Mouse (Mus musculus): ENCODE data around the gene Parp4. TPM values are rescaled to one million over a fixed set of nuclear protein-coding genes. Genes with fewer than 3 reads are reported as not detected.

Parp4 gene
- polyA plus RNA-seq, 1 experiment: 10.1 TPM

DNA sequence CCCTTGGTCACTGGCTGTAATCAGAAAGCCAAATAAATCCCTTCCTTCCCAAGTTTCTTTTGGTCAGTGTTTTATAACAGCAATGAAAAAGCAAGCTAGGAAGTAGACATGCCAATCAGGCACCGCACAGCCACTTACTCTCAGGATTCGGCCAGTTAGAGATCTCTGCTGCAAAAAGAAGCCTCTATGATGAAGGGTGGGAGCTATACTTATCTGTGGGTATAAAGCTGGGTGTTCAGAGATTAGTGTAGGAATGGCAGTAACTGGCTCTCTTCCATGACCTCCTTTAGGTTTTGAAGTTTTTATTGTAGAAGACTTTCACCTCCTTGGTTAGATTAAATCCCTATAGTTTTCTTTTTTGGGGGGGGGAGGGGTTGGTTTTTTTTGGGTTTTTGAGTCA lies 55.7 kb downstream of the Parp4 start:
- H3K27me3 ChIP-seq (ENCODE audit: control insufficient read depth, insufficient read depth, insufficient read length): no peaks in the 10 kb centered on the region
- no peaks in the 10 kb centered on the region for H3K79me2 ChIP-seq (ENCODE audit: control insufficient read depth, insufficient read depth)
- peaks cover 49% of the 10 kb centered on the region for H3K36me3 ChIP-seq (ENCODE audit: control insufficient read depth, insufficient read depth)
- TF ChIP-seq SRF (IDR thresholded peaks at IDR 0.05; ENCODE audit: control insufficient read depth, insufficient read length, low read depth) (no peak), REST (IDR thresholded peaks at IDR 0.05; ENCODE audit: insufficient read depth, insufficient read length) (no peak), USF1 (IDR thresholded peaks at IDR 0.05; ENCODE audit: low read depth) (no peak), TCF12 (IDR thresholded peaks at IDR 0.05; ENCODE audit: insufficient read depth, poor library complexity, severe bottlenecking) (no peak)
- H3ac ChIP-seq (ENCODE audit: control insufficient read depth, insufficient read length): no peak overlapping the region
- no peak overlapping the region for H3K4me2 ChIP-seq (ENCODE audit: low read depth)
- no peak overlapping the region for H3K4me3 ChIP-seq

DNA sequence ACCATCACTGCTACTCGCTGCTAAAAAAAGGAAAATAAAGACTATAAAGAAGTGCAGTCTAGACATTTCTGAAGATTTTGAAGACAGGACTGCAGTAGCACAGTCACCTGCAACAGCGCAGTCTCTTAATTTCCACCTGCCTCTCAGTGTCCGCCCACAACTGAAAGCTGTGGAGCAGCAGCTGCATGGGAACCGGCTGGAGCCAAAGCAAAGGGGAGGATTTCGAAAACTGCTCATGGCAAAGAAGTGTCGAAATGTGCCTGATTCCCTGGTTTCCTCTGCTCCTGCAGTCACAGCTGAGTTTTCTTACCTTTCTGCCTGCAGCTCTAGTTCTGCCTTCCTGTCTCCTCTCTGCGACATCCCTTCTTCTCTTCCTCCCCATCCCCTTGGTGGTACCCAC lies 71.8 kb downstream of the Parp4 start:
- TF ChIP-seq MAX (IDR thresholded peaks at IDR 0.05; ENCODE audit: low read depth) (no peak), E2F4 (IDR thresholded peaks at IDR 0.05; ENCODE audit: insufficient read depth) (no peak), SRF (IDR thresholded peaks at IDR 0.05; ENCODE audit: control insufficient read depth, insufficient read length, low read depth) (no peak), CEBPB (IDR thresholded peaks at IDR 0.05; ENCODE audit: insufficient read depth, poor library complexity, severe bottlenecking) (no peak), REST (IDR thresholded peaks at IDR 0.05; ENCODE audit: insufficient read depth, insufficient read length) (no peak), POLR2AphosphoS2 (IDR thresholded peaks at IDR 0.05; ENCODE audit: insufficient read length, low read depth) (no peak), TCF12 (IDR thresholded peaks at IDR 0.05; ENCODE audit: insufficient read depth, poor library complexity, severe bottlenecking) (no peak), TCF3 (IDR thresholded peaks at IDR 0.05; ENCODE audit: insufficient read length, low read depth) (no peak), MYOD1 (IDR thresholded peaks at IDR 0.05; ENCODE audit: control insufficient read depth in 1 of 3, insufficient read length in 2 of 3, low read depth in 2 of 3) (no peak), MYOG (IDR thresholded peaks at IDR 0.05; ENCODE audit: control insufficient read depth in 1 of 3, insufficient read depth in 1 of 3, insufficient read length in 2 of 3, low read depth in 2 of 3) (no peak), USF1 (IDR thresholded peaks at IDR 0.05; ENCODE audit: low read depth) (no peak), POLR2A (IDR thresholded peaks at IDR 0.05; ENCODE audit: insufficient read length, low read depth) (no peak)
- no peaks in the 10 kb centered on the region for H3K79me2 ChIP-seq (ENCODE audit: control insufficient read depth, insufficient read depth)
- H3K36me3 ChIP-seq (ENCODE audit: control insufficient read depth, insufficient read depth): peaks cover 17% of the 10 kb centered on the region
- no peak overlapping the region for H3K4me3 ChIP-seq
- H3K27me3 ChIP-seq (ENCODE audit: control insufficient read depth, insufficient read depth, insufficient read length): no peaks in the 10 kb centered on the region
- no peak overlapping the region for H3K4me2 ChIP-seq (ENCODE audit: low read depth)
- H3ac ChIP-seq (ENCODE audit: control insufficient read depth, insufficient read length): no peak overlapping the region

DNA sequence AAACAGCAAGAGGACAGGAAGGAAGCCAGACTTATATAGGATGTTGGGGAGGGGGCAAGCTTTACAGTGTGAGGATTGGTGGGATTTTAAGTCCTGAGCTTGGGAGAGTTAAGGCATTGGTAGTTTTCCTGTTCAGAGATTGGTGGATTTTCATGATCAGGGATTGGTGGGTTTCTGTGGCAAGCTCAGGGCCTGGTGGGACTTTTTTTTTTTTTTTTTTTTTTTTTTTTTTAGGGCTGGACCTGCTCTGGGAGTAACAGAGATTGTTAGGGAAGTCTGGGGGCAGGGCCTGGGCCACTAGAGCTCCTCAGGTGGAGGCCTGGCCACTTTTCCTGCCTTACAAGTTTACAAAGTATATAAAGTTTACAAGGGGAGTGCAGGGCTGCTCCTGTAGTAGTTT lies 74.0 kb downstream of the Parp4 start:
- H3K79me2 ChIP-seq (ENCODE audit: control insufficient read depth, insufficient read depth): no peaks in the 10 kb centered on the region
- H3K27me3 ChIP-seq (ENCODE audit: control insufficient read depth, insufficient read depth, insufficient read length): no peaks in the 10 kb centered on the region
- H3ac ChIP-seq (ENCODE audit: control insufficient read depth, insufficient read length): no peak overlapping the region
- H3K4me3 ChIP-seq: no peak overlapping the region
- H3K36me3 ChIP-seq (ENCODE audit: control insufficient read depth, insufficient read depth): peaks cover 34% of the 10 kb centered on the region
- TF ChIP-seq TCF3 (IDR thresholded peaks at IDR 0.05; ENCODE audit: insufficient read length, low read depth): no peak
- no peak for TF ChIP-seq TCF12 (IDR thresholded peaks at IDR 0.05; ENCODE audit: insufficient read depth, poor library complexity, severe bottlenecking)
- no peak for TF ChIP-seq MYOD1 (IDR thresholded peaks at IDR 0.05; ENCODE audit: control insufficient read depth in 1 of 3, insufficient read length in 2 of 3, low read depth in 2 of 3)
- TF ChIP-seq CEBPB (IDR thresholded peaks at IDR 0.05; ENCODE audit: insufficient read depth, poor library complexity, severe bottlenecking): no peak
- TF ChIP-seq REST (IDR thresholded peaks at IDR 0.05; ENCODE audit: insufficient read depth, insufficient read length): no peak
- TF ChIP-seq MAX (IDR thresholded peaks at IDR 0.05; ENCODE audit: low read depth): no peak
- TF ChIP-seq MYOG (IDR thresholded peaks at IDR 0.05; ENCODE audit: control insufficient read depth in 1 of 3, insufficient read depth in 1 of 3, insufficient read length in 2 of 3, low read depth in 2 of 3): no peak
- no peak for TF ChIP-seq SRF (IDR thresholded peaks at IDR 0.05; ENCODE audit: control insufficient read depth, insufficient read length, low read depth)
- H3K4me2 ChIP-seq (ENCODE audit: low read depth): no peak overlapping the region

DNA sequence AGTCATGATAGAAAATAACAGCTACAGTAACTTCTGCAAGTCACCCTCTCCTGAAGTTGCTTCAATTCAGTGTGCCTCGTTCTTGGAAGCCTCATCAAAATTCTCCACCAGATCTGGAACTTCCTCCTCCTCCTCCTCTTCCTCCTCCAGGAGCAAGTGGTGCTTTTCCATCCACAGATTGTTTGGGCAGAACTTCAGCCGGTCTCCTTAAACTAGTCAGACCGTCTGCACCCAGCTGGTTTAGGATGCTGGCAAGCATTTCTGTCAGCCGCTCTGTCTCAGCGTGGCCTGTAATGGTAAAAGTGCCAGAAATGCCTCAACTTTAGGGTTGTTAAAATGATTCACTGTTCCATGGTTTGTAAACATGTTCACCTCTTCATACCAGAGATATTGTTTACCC lies 90.2 kb downstream of the Parp4 start:
- no peak for TF ChIP-seq TCF3 (IDR thresholded peaks at IDR 0.05; ENCODE audit: insufficient read length, low read depth)
- TF ChIP-seq POLR2AphosphoS2 (IDR thresholded peaks at IDR 0.05; ENCODE audit: insufficient read length, low read depth): no peak
- TF ChIP-seq USF1 (IDR thresholded peaks at IDR 0.05; ENCODE audit: low read depth): no peak
- no peak for TF ChIP-seq MYOG (IDR thresholded peaks at IDR 0.05; ENCODE audit: control insufficient read depth in 1 of 3, insufficient read depth in 1 of 3, insufficient read length in 2 of 3, low read depth in 2 of 3)
- no peak for TF ChIP-seq MAX (IDR thresholded peaks at IDR 0.05; ENCODE audit: low read depth)
- TF ChIP-seq MYOD1 (IDR thresholded peaks at IDR 0.05; ENCODE audit: control insufficient read depth in 1 of 3, insufficient read length in 2 of 3, low read depth in 2 of 3): no peak
- no peak for TF ChIP-seq CEBPB (IDR thresholded peaks at IDR 0.05; ENCODE audit: insufficient read depth, poor library complexity, severe bottlenecking)
- TF ChIP-seq TCF12 (IDR thresholded peaks at IDR 0.05; ENCODE audit: insufficient read depth, poor library complexity, severe bottlenecking): no peak
- TF ChIP-seq SRF (IDR thresholded peaks at IDR 0.05; ENCODE audit: control insufficient read depth, insufficient read length, low read depth): no peak
- TF ChIP-seq POLR2A (IDR thresholded peaks at IDR 0.05; ENCODE audit: insufficient read length, low read depth): no peak
- TF ChIP-seq REST (IDR thresholded peaks at IDR 0.05; ENCODE audit: insufficient read depth, insufficient read length): no peak
- TF ChIP-seq E2F4 (IDR thresholded peaks at IDR 0.05; ENCODE audit: insufficient read depth): no peak
- no peak overlapping the region for H3K4me3 ChIP-seq
- no peaks in the 10 kb centered on the region for H3K36me3 ChIP-seq (ENCODE audit: control insufficient read depth, insufficient read depth)
- peaks cover 25% of the 10 kb centered on the region for H3K79me2 ChIP-seq (ENCODE audit: control insufficient read depth, insufficient read depth)
- no peak overlapping the region for H3ac ChIP-seq (ENCODE audit: control insufficient read depth, insufficient read length)
- no peak overlapping the region for H3K4me2 ChIP-seq (ENCODE audit: low read depth)
- H3K27me3 ChIP-seq (ENCODE audit: control insufficient read depth, insufficient read depth, insufficient read length): no peaks in the 10 kb centered on the region

DNA sequence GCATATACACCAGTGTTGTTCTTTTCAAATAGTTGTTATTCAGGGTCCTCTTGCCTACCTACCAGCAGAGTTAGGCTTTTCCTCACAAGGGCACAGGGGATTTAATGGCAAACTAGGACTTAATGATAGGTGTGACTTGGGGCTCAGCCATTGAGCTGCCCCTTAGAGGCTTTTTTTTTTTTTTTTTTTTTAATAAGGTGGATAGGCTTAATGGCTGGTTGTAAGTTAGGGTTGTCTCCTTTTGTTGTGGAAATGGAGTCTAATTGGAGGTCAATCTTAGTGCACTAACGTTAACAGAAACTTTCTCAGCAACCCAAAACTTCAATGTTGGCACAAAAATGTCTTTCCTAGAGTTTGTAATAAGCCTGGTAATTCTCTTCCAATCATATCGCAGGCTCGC lies 91.5 kb downstream of the Parp4 start:
- TF ChIP-seq CEBPB (IDR thresholded peaks at IDR 0.05; ENCODE audit: insufficient read depth, poor library complexity, severe bottlenecking): no peak
- TF ChIP-seq MAX (IDR thresholded peaks at IDR 0.05; ENCODE audit: low read depth): no peak
- no peak for TF ChIP-seq E2F4 (IDR thresholded peaks at IDR 0.05; ENCODE audit: insufficient read depth)
- TF ChIP-seq POLR2AphosphoS2 (IDR thresholded peaks at IDR 0.05; ENCODE audit: insufficient read length, low read depth): no peak
- no peak for TF ChIP-seq TCF3 (IDR thresholded peaks at IDR 0.05; ENCODE audit: insufficient read length, low read depth)
- TF ChIP-seq TCF12 (IDR thresholded peaks at IDR 0.05; ENCODE audit: insufficient read depth, poor library complexity, severe bottlenecking): no peak
- no peak for TF ChIP-seq MYOG (IDR thresholded peaks at IDR 0.05; ENCODE audit: control insufficient read depth in 1 of 3, insufficient read depth in 1 of 3, insufficient read length in 2 of 3, low read depth in 2 of 3)
- no peak for TF ChIP-seq POLR2A (IDR thresholded peaks at IDR 0.05; ENCODE audit: insufficient read length, low read depth)
- no peak for TF ChIP-seq USF1 (IDR thresholded peaks at IDR 0.05; ENCODE audit: low read depth)
- TF ChIP-seq REST (IDR thresholded peaks at IDR 0.05; ENCODE audit: insufficient read depth, insufficient read length): no peak
- no peak for TF ChIP-seq SRF (IDR thresholded peaks at IDR 0.05; ENCODE audit: control insufficient read depth, insufficient read length, low read depth)
- TF ChIP-seq MYOD1 (IDR thresholded peaks at IDR 0.05; ENCODE audit: control insufficient read depth in 1 of 3, insufficient read length in 2 of 3, low read depth in 2 of 3): no peak
- H3K36me3 ChIP-seq (ENCODE audit: control insufficient read depth, insufficient read depth): no peaks in the 10 kb centered on the region
- H3K4me3 ChIP-seq: peak overlapping the region; percentile 95
- no peak overlapping the region for H3ac ChIP-seq (ENCODE audit: control insufficient read depth, insufficient read length)
- no peaks in the 10 kb centered on the region for H3K27me3 ChIP-seq (ENCODE audit: control insufficient read depth, insufficient read depth, insufficient read length)
- peak overlapping the region; percentile 81 for H3K4me2 ChIP-seq (ENCODE audit: low read depth)
- H3K79me2 ChIP-seq (ENCODE audit: control insufficient read depth, insufficient read depth): peaks cover 37% of the 10 kb centered on the region

Measured in myocyte (in vitro differentiated cells).